Mouse (Mus musculus) left cerebral cortex, adult 8-10 months (tissue): ENCODE results near the gene Vcl. TPM values are rescaled to one million over a fixed set of nuclear protein-coding genes. Genes with fewer than 3 reads are reported as not detected.
A peak's percentile ranks its signal among the peaks of the same experiment; 100 is the strongest.

Experiments
- DNase-seq, 2 experiments: peaks; one replicate each; pipeline ENCODE4 v3.0.0; 2022; ENCODE audit warnings: low spot score in 2 of 2
- total RNA-seq, 4 experiments: library from RNA; stranded (reverse); gene quantifications; 2 replicates each; pipeline ENCODE4 v1.2.4; 2022

Vcl gene
- total RNA-seq, 4 experiments from 2014 or later, result 21.1 to 23.8 (median 22.5) TPM

- no peak for DNase-seq
Measured at GRCm38 (mm10) chr14:21013800-21014334, 84.7 kb downstream of the Vcl start.

- DNase-seq, result no peak
Measured at GRCm38 (mm10) chr14:21017871-21018270, 88.7 kb downstream of the Vcl start.

GRCm38 (mm10) chr14:21018977-21019376 lies 89.8 kb downstream of the Vcl start:
- DNase-seq, result no peak

- DNase-seq, result peak in 1 of 2 experiments; percentile 69
Measured at GRCm38 (mm10) chr14:21020435-21020834, 91.2 kb downstream of the Vcl start.

- DNase-seq, result no peak
Measured at GRCm38 (mm10) chr14:21027542-21027941, 98.3 kb downstream of the Vcl start.

GRCm38 (mm10) chr14:21029025-21029659 lies 99.9 kb downstream of the Vcl start:
- peak in 1 of 2 experiments; percentile 45 for DNase-seq

GRCm38 (mm10) chr14:21031783-21032511 lies 102.7 kb downstream of the Vcl start:
- peak in 1 of 2 experiments; percentile 38 for DNase-seq

- DNase-seq, result no peak
Measured at GRCm38 (mm10) chr14:21034271-21034670, 105.1 kb downstream of the Vcl start.

- DNase-seq, result no peak
Measured at GRCm38 (mm10) chr14:21034791-21035190, 105.6 kb downstream of the Vcl start.

- DNase-seq, result no peak
Measured at GRCm38 (mm10) chr14:21039077-21039476, 109.9 kb downstream of the Vcl start.

GRCm38 (mm10) chr14:21039623-21040022 lies 110.4 kb downstream of the Vcl start:
- no peak for DNase-seq

- DNase-seq, result no peak
Measured at GRCm38 (mm10) chr14:21047840-21048239, 118.6 kb downstream of the Vcl start.

GRCm38 (mm10) chr14:21048879-21049278 lies 119.7 kb downstream of the Vcl start:
- no peak for DNase-seq

GRCm38 (mm10) chr14:21050734-21051133 lies 121.5 kb downstream of the Vcl start:
- DNase-seq, result no peak

- no peak for DNase-seq
Measured at GRCm38 (mm10) chr14:21051380-21052111, 122.3 kb downstream of the Vcl start.

GRCm38 (mm10) chr14:21052112-21052780 lies 123.0 kb downstream of the Vcl start, which contains the start of the genes Ap3m1 and Adk:
Gene Ap3m1, minus strand, starts transcription at chr14:21052508.
Gene Adk, plus strand, starts transcription at chr14:21052574.
- DNase-seq, result peak; percentile 87 to 94

- peak in 1 of 2 experiments; percentile 69 for DNase-seq
Measured at GRCm38 (mm10) chr14:21052781-21053130, 123.6 kb downstream of the Vcl start.

GRCm38 (mm10) chr14:21053151-21053550 lies 124.0 kb downstream of the Vcl start:
- no peak for DNase-seq

- DNase-seq, result no peak
Measured at GRCm38 (mm10) chr14:21053586-21053985, 124.4 kb downstream of the Vcl start.

- DNase-seq, result no peak
Measured at GRCm38 (mm10) chr14:21058972-21059371, 129.8 kb downstream of the Vcl start.
